Mouse (Mus musculus) limb, embryonic 15.5 days (tissue): Measurements from ENCODE around the gene Mxra7. TPM values are rescaled to one million over a fixed set of nuclear protein-coding genes. Genes with fewer than 3 reads are reported as not detected.

ENCODE experiments used
- ATAC-seq: fragments of 200-750 bp; cut with Nextera tagmentation; 2 replicates; pipeline ENCODE4 v1.8.0; 2017; ENCODE audit warnings: low read depth, moderate TSS enrichment; ENCODE audit not compliant: insufficient number of reproducible peaks, low FRiP score, low TSS enrichment
- H3K27ac ChIP-seq: fragments of 300-500 bp; sonication (generic); 2 replicates; pipeline ENCODE4 v1.5.1; 2015; ENCODE audit warnings: moderate library complexity, mild to moderate bottlenecking, inconsistent platforms
- H3K27me3 ChIP-seq: fragments of 300-500 bp; sonication (generic); 2 replicates; pipeline ENCODE4 v1.6.1; 2015; ENCODE audit warnings: inconsistent platforms
- H3K36me3 ChIP-seq: fragments of 300-500 bp; sonication (generic); 2 replicates; pipeline ENCODE4 v1.6.1; 2015; ENCODE audit warnings: inconsistent platforms
- H3K4me1 ChIP-seq: fragments of 300-500 bp; sonication (generic); 2 replicates; pipeline ENCODE4 v1.6.1; 2015; ENCODE audit warnings: inconsistent platforms
- H3K4me2 ChIP-seq: fragments of 300-500 bp; sonication (generic); 2 replicates; pipeline ENCODE4 v1.6.1; 2015; ENCODE audit warnings: mild to moderate bottlenecking, inconsistent platforms
- H3K4me3 ChIP-seq: fragments of 300-500 bp; sonication (generic); 2 replicates; pipeline ENCODE4 v1.5.1; 2015; ENCODE audit warnings: mild to moderate bottlenecking, inconsistent platforms
- H3K9ac ChIP-seq: fragments of 300-500 bp; sonication (generic); 2 replicates; pipeline ENCODE4 v1.6.1; 2015; ENCODE audit warnings: inconsistent platforms
- H3K9me3 ChIP-seq: fragments of 300-500 bp; sonication (generic); 2 replicates; pipeline ENCODE4 v1.6.1; 2016; ENCODE audit warnings: inconsistent platforms
- WGBS: fragments of 180-500 bp; shearing (Covaris S2); methylation state at CpG from one replicate; pipeline ENCODE4 v1.1.7; 2015; 5-methylcytosine and 5-hydroxymethylcytosine counted together
- polyA plus RNA-seq: library from polyadenylated mRNA; unstranded; fragments of >200 nt; fragmentation: Nextera tagmentation; extraction: Ambion mirVana; gene quantifications from 2 replicates; pipeline ENCODE4 v1.2.1, GENCODE M21; 2015

Mxra7 gene
- polyA plus RNA-seq, 1 experiment from 2014 or later, result 18.6 TPM

- peaks cover 47% of the 10 kb centered on the region for H3K36me3 ChIP-seq
- peak within 1 kb of the TSS; percentile 99 for H3K27ac ChIP-seq
- WGBS, result under 1% methylated on average over 72 of the region's 72 CpGs
- no peaks in the 10 kb centered on the region for H3K9me3 ChIP-seq
- peak within 1 kb of the TSS; percentile 83 for H3K9ac ChIP-seq
- peak within 1 kb of the TSS; percentile 90 for H3K4me3 ChIP-seq
- peak within 1 kb of the TSS; percentile 76 for H3K4me2 ChIP-seq
- peaks cover 39% of the 10 kb centered on the region for H3K4me1 ChIP-seq
- ATAC-seq, result peak; percentile 93
- H3K27me3 ChIP-seq, result no peaks in the 10 kb centered on the region
Observed at GRCm38 (mm10) chr11:116843261-116844233, 15.7 kb upstream of the Mxra7 start, which contains the start of the genes Mettl23 and Jmjd6. Gene Mettl23 (plus strand): TSS chr11:116843278. Gene Jmjd6 (minus strand): TSS chr11:116843449.

- Histone ChIP-seq H3K36me3 (peaks cover 47% of the 10 kb centered on the region), H3K4me3 (peak overlapping the region; percentile 90), H3K9me3 (no peaks in the 10 kb centered on the region), H3K9ac (peak overlapping the region; percentile 83), H3K4me2 (peak overlapping the region; percentile 76), H3K27me3 (no peaks in the 10 kb centered on the region), H3K4me1 (peaks cover 39% of the 10 kb centered on the region), H3K27ac (peak overlapping the region; percentile 99)
- WGBS, result under 1% methylated on average over 73 of the region's 73 CpGs
- ATAC-seq, result peak; percentile 77
Observed at GRCm38 (mm10) chr11:116842531-116843260, 14.8 kb upstream of the Mxra7 start.

DNA sequence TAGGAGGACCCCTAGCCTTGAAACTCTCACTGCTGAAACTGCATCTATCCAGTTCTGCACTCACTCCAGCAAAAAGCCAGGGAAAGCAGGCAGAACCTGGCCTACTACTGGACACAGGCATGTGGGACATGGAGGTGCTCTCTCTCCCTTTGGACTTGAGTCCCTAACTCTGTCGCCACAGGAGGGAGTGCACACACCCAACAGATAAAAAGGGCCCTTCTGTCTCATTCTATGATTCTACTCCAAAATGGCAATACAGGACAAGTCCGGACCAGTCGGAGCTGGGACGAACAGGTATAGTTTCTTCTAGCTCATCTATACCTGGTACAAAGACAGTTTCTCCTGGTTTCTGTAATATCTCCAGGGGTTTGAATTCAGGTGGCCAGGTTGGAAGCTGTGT lies 12.9 kb upstream of the Mxra7 start:
- peak overlapping the region; percentile 90 for H3K4me3 ChIP-seq
- H3K36me3 ChIP-seq, result peaks cover 54% of the 10 kb centered on the region
- H3K9me3 ChIP-seq, result no peaks in the 10 kb centered on the region
- no peaks in the 10 kb centered on the region for H3K27me3 ChIP-seq
- H3K4me2 ChIP-seq, result peak overlapping the region; percentile 76
- H3K27ac ChIP-seq, result no peak overlapping the region
- peaks cover 39% of the 10 kb centered on the region for H3K4me1 ChIP-seq
- 72% methylated on average over 4 of the region's 4 CpGs for WGBS
- no peak for ATAC-seq
- H3K9ac ChIP-seq, result peak overlapping the region; percentile 39; the same call in 1 of the 2 replicates

GRCm38 (mm10) chr11:116839601-116840000 lies 11.8 kb upstream of the Mxra7 start:
- peak overlapping the region; percentile 4; the same call in 1 of the 2 replicates for H3K4me2 ChIP-seq
- peaks cover 38% of the 10 kb centered on the region for H3K4me1 ChIP-seq
- peak overlapping the region; percentile 3; the same call in 1 of the 2 replicates for H3K9ac ChIP-seq
- no peak for ATAC-seq
- peaks cover 66% of the 10 kb centered on the region for H3K36me3 ChIP-seq
- no peaks in the 10 kb centered on the region for H3K27me3 ChIP-seq
- H3K27ac ChIP-seq, result no peak overlapping the region
- H3K9me3 ChIP-seq, result no peaks in the 10 kb centered on the region
- 72% methylated on average over 7 of the region's 7 CpGs for WGBS
- no peak overlapping the region for H3K4me3 ChIP-seq

GRCm38 (mm10) chr11:116838936-116839335 lies 11.1 kb upstream of the Mxra7 start:
- 90% methylated on average over 14 of the region's 14 CpGs for WGBS
- Histone ChIP-seq H3K9ac (no peak overlapping the region), H3K4me1 (peaks cover 32% of the 10 kb centered on the region), H3K27ac (no peak overlapping the region), H3K27me3 (no peaks in the 10 kb centered on the region), H3K4me3 (no peak overlapping the region), H3K9me3 (no peaks in the 10 kb centered on the region), H3K4me2 (no peak overlapping the region), H3K36me3 (peaks cover 72% of the 10 kb centered on the region)
- ATAC-seq, result no peak

GRCm38 (mm10) chr11:116837441-116837840 lies 9.6 kb upstream of the Mxra7 start:
- no peak for ATAC-seq
- Histone ChIP-seq H3K27me3 (no peaks in the 10 kb centered on the region), H3K4me3 (no peak overlapping the region), H3K9ac (no peak overlapping the region), H3K9me3 (no peaks in the 10 kb centered on the region), H3K4me1 (peaks cover 37% of the 10 kb centered on the region), H3K4me2 (no peak overlapping the region), H3K36me3 (peaks cover 86% of the 10 kb centered on the region), H3K27ac (no peak overlapping the region)
- 92% methylated on average over 10 of the region's 10 CpGs for WGBS

DNA sequence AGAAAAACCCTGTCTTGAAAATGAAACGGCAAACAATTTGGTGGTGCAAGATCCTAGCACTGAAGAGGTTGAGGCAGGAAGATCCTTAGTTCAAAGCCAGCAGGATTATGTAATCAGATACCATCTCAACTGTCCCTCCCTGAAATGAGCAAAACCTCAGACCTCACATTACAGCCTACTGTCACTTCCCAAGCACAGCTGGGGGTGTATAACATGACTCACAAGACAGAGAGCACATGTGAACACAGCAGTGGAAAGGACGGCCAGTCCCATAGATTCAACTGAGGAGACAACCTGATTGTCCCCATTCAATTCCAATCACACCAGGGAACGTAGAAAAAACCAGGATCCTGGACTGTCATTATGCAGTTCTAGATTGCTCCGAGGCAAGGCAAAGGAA lies 8.4 kb upstream of the Mxra7 start:
- Histone ChIP-seq H3K4me2 (no peak overlapping the region), H3K27me3 (no peaks in the 10 kb centered on the region), H3K9ac (no peak overlapping the region), H3K27ac (no peak overlapping the region), H3K4me1 (peaks cover 31% of the 10 kb centered on the region), H3K4me3 (no peak overlapping the region), H3K36me3 (peaks cover 89% of the 10 kb centered on the region), H3K9me3 (no peaks in the 10 kb centered on the region)
- no peak for ATAC-seq
- 86% methylated on average over 4 of the region's 4 CpGs for WGBS

DNA sequence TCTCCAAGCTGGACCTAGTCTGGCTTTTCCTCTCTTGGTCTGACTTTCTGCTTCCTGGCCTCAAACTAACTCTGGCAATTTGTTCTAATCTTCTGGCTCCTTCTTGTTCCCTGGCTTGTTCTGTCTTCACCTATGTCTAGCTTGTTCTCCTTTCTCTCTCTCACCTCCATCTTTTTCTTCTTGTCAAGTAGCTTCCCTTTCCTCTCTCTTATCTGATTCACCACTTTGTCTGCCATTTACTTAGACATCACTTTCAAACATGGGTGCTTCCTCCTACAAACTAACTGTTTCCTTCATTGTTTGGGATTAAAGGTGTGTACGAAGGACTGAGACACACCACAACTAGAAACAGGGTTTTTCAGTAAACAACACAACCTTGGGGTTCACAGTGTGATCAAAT lies 7.1 kb upstream of the Mxra7 start:
- H3K9me3 ChIP-seq, result no peaks in the 10 kb centered on the region
- no peak overlapping the region for H3K9ac ChIP-seq
- peaks cover 18% of the 10 kb centered on the region for H3K4me1 ChIP-seq
- 95% methylated on average over 1 of the region's 1 CpGs for WGBS
- no peak overlapping the region for H3K4me3 ChIP-seq
- H3K4me2 ChIP-seq, result no peak overlapping the region
- no peak for ATAC-seq
- peaks cover 76% of the 10 kb centered on the region for H3K36me3 ChIP-seq
- no peaks in the 10 kb centered on the region for H3K27me3 ChIP-seq
- H3K27ac ChIP-seq, result no peak overlapping the region

GRCm38 (mm10) chr11:116832172-116832685 lies 4.4 kb upstream of the Mxra7 start:
- Histone ChIP-seq H3K36me3 (peaks cover 49% of the 10 kb centered on the region), H3K9ac (no peak overlapping the region), H3K27ac (no peak overlapping the region), H3K4me1 (peaks cover 26% of the 10 kb centered on the region), H3K4me2 (no peak overlapping the region), H3K4me3 (no peak overlapping the region), H3K9me3 (no peaks in the 10 kb centered on the region), H3K27me3 (no peaks in the 10 kb centered on the region)
- no peak for ATAC-seq
- 35% methylated on average over 4 of the region's 4 CpGs for WGBS

DNA sequence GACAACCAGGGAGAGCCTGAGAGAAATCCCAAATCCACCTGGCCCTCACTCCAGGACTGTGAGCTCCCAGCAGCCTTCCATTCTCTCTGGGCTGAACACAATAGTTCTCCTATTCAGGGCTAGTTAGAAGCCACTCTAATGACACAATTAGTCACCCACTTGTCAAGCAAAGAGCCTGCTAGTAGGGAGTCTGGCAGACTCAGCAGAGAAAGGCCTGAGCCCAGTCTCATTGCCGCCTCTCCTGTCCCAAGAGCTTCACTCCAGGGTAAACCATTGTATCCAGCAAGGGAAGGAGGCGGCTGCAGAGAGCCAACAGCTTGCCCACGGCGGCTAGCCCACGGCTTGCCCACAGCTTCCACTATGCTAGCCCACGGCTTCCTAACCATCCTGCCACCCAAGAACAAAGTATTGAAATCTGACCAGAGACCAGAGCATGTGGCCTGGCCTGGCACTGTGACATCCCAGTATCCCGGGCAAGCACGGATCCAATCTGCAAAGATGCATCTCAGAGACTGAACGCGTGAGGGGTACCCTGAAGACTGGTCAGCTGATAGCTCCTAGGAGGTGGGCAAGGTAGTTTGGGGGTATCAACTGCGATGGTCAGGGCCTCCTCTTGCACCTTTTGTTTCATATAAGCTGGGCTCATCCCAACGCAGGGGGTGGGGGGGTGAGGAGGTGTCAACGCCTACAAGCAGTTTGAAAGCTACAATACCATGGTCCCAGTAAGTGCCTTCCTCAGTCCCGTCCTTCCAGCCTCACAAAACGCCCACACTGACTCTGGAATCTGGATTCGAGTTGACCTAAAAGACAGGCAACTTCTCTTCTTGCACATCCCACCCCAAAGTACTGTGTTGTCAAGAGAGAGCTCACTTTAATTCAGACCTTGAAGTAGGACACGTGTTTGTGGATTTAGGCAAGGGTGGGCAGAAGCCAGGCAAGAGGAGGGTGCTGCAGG lies 1.0 kb downstream of the Mxra7 start:
- no peak for ATAC-seq
- no peaks in the 10 kb centered on the region for H3K9me3 ChIP-seq
- no peaks in the 10 kb centered on the region for H3K27me3 ChIP-seq
- WGBS, result 43% methylated on average over 17 of the region's 17 CpGs
- H3K9ac ChIP-seq, result peak overlapping the region; percentile 78
- 0 out of 2 replicates have a peak, but pooled peaks cover 2% of the 10 kb centered on the region for H3K36me3 ChIP-seq
- peak overlapping the region; percentile 90 for H3K4me2 ChIP-seq
- H3K27ac ChIP-seq, result peak overlapping the region; percentile 76; the same call in 1 of the 2 replicates
- H3K4me3 ChIP-seq, result peak overlapping the region; percentile 70
- H3K4me1 ChIP-seq, result peaks cover 35% of the 10 kb centered on the region

DNA sequence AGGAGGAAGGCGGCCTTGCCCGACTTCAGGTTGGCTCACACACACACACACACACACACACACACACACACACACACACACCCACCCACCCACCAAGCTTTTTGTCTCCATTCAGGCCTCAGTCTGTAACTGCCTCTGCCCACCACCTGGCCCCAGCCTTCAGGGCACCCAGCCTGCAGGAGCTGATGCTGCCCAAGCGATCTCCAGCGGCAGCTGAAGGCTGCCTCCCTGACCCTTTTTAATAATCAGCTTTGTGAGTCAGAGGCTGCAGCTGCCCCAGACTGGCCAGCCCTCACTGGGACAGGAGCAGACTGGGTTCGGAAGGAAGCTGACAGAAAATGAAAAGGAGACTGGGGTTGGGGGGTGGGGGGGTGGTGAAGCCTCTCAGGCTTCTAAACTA lies 2.6 kb downstream of the Mxra7 start:
- H3K36me3 ChIP-seq, result no peaks in the 10 kb centered on the region
- H3K9me3 ChIP-seq, result no peaks in the 10 kb centered on the region
- no peak overlapping the region for H3K27ac ChIP-seq
- 67% methylated on average over 3 of the region's 5 CpGs for WGBS
- no peak overlapping the region for H3K9ac ChIP-seq
- no peak overlapping the region for H3K4me3 ChIP-seq
- H3K4me2 ChIP-seq, result no peak overlapping the region
- H3K4me1 ChIP-seq, result peaks cover 39% of the 10 kb centered on the region
- no peaks in the 10 kb centered on the region for H3K27me3 ChIP-seq
- no peak for ATAC-seq
